Mouse (Mus musculus): ENCODE results near the gene Slc25a39.

- no peak for TF ChIP-seq CTCF (conservative IDR thresholded peaks at IDR 0.05; ENCODE audit: insufficient read depth, insufficient read length, low read depth, low read length)
- TF ChIP-seq POLR2A (IDR thresholded peaks at IDR 0.05; ENCODE audit: low read depth, low read length) = no peak
Measured at GRCm38 (mm10) chr11:102418887-102419286, 11.1 kb upstream of the Slc25a39 start.

Data from kidney, adult 2 months (tissue).